Mouse (Mus musculus) heart, postnatal 36 days (tissue): ENCODE results near the gene Man1a. TPM values are rescaled to one million over a fixed set of nuclear protein-coding genes. Genes with fewer than 3 reads are reported as not detected.

ENCODE experiments used
- DNase-seq, 2 experiments: peaks; one replicate each; pipeline ENCODE4 v3.0.0; 2021 to 2022
- intact Hi-C: fragments of 180-260 bp; cut with DNase I; formaldehyde crosslinking; loops from one replicate; pipeline ENCODE4 v1.15.1; 2025
- total RNA-seq, 2 experiments: library from RNA; stranded (reverse); gene quantifications; 2 replicates each; pipeline ENCODE4 v1.2.3; 2021

Gene Man1a
- total RNA-seq, 2 experiments from 2014 or later, result 40.7 to 42.2 TPM

- intact Hi-C loops, result loop anchor here (2.0 kb wide), 1 partner anchor 23 kb away; no protein-coding TSS in a partner anchor
These were observed 12.7 kb downstream of the Man1a start for GRCm38 (mm10) chr10:54063551-54064260.

GRCm38 (mm10) chr10:54062835-54063234, 13.6 kb downstream of the Man1a start:
- DNase-seq, result no peak
- intact Hi-C loops, result loop anchor here (2.0 kb wide), 1 partner anchor 22 kb away; no protein-coding TSS in a partner anchor

More at GRCm38 (mm10) chr10:54063551-54064260, 12.7 kb downstream of the Man1a start:
- no peak for DNase-seq

- DNase-seq, result no peak
- intact Hi-C loops, result no loop called here
These were observed 15.2 kb downstream of the Man1a start for GRCm38 (mm10) chr10:54061159-54061558.

- intact Hi-C loops, result no loop called here
- DNase-seq, result no peak
These were observed 15.8 kb downstream of the Man1a start for GRCm38 (mm10) chr10:54060587-54060986.

- intact Hi-C loops, result no loop called here
- no peak for DNase-seq
These were observed 16.6 kb downstream of the Man1a start for GRCm38 (mm10) chr10:54059679-54060249.

- intact Hi-C loops, result no loop called here
- DNase-seq, result no peak
These were observed 17.3 kb downstream of the Man1a start for GRCm38 (mm10) chr10:54059092-54059496.

GRCm38 (mm10) chr10:54058657-54059056, 17.8 kb downstream of the Man1a start:
- intact Hi-C loops, result no loop called here
- DNase-seq, result no peak

- DNase-seq, result no peak
- intact Hi-C loops, result no loop called here
These were observed 22.2 kb downstream of the Man1a start for GRCm38 (mm10) chr10:54054188-54054587.

- intact Hi-C loops, result no loop called here
- no peak for DNase-seq
These were observed 28.5 kb downstream of the Man1a start for GRCm38 (mm10) chr10:54047885-54048284.

- intact Hi-C loops, result no loop called here
- DNase-seq, result no peak
These were observed 33.1 kb downstream of the Man1a start for GRCm38 (mm10) chr10:54043358-54043757.

- DNase-seq, result no peak
- intact Hi-C loops, result no loop called here
These were observed 34.1 kb downstream of the Man1a start for GRCm38 (mm10) chr10:54042212-54042840.

- intact Hi-C loops, result loop anchor here (2.0 kb wide), 1 partner anchor 22 kb away; no protein-coding TSS in a partner anchor
- peak; percentile 33 to 39 for DNase-seq
These were observed 35.9 kb downstream of the Man1a start for GRCm38 (mm10) chr10:54040261-54041165.

GRCm38 (mm10) chr10:54039754-54040153, 36.7 kb downstream of the Man1a start:
- no peak for DNase-seq
- intact Hi-C loops, result loop anchor here (2.0 kb wide), 1 partner anchor 23 kb away; no protein-coding TSS in a partner anchor

GRCm38 (mm10) chr10:54038734-54039133, 37.7 kb downstream of the Man1a start:
- intact Hi-C loops, result no loop called here
- DNase-seq, result peak in 1 of 2 experiments; percentile 37

GRCm38 (mm10) chr10:54038180-54038579, 38.2 kb downstream of the Man1a start:
- intact Hi-C loops, result no loop called here
- DNase-seq, result peak in 1 of 2 experiments; percentile 25

- DNase-seq, result no peak
- intact Hi-C loops, result no loop called here
These were observed 38.9 kb downstream of the Man1a start for GRCm38 (mm10) chr10:54037348-54038010.

GRCm38 (mm10) chr10:54035586-54035985, 40.8 kb downstream of the Man1a start:
- intact Hi-C loops, result no loop called here

GRCm38 (mm10) chr10:54034779-54035178, 41.6 kb downstream of the Man1a start:
- intact Hi-C loops, result no loop called here
- DNase-seq, result no peak

More at GRCm38 (mm10) chr10:54035586-54035985, 40.8 kb downstream of the Man1a start:
- no peak for DNase-seq

- intact Hi-C loops, result no loop called here
- peak; percentile 61 to 64 for DNase-seq
These were observed 43.9 kb downstream of the Man1a start for GRCm38 (mm10) chr10:54032316-54033092.
